Mouse (Mus musculus) cerebellum, postnatal 36 days (tissue): ENCODE results near the gene Emc4.

Source experiments
- DNase-seq, 2 experiments: peaks; one replicate each; pipeline ENCODE4 v3.0.0; 2021 to 2022; ENCODE audit warnings: mixed read lengths in 2 of 2

The Emc4 gene

GRCm38 (mm10) chr2:112337211-112337610 lies 30.6 kb downstream of the Emc4 start:
- no peak for DNase-seq

- DNase-seq: no peak
Observed at GRCm38 (mm10) chr2:112332051-112332898, 35.6 kb downstream of the Emc4 start.

GRCm38 (mm10) chr2:112328069-112328777 lies 39.6 kb downstream of the Emc4 start:
- DNase-seq: no peak

GRCm38 (mm10) chr2:112318905-112319304 lies 48.9 kb downstream of the Emc4 start:
- no peak for DNase-seq

GRCm38 (mm10) chr2:112318227-112318626 lies 49.6 kb downstream of the Emc4 start:
- DNase-seq: no peak

- no peak for DNase-seq
Observed at GRCm38 (mm10) chr2:112315638-112316037, 52.2 kb downstream of the Emc4 start.
